Mouse (Mus musculus) left cerebral cortex, adult 6 months (tissue): Measurements from ENCODE around the gene Hpf1. TPM values are rescaled to one million over a fixed set of nuclear protein-coding genes. Genes with fewer than 3 reads are reported as not detected.

Experiments used
- long read RNA-seq, 2 experiments: library from polyadenylated mRNA; unstranded; transcript quantifications; one replicate each; pipeline ENCODE4 v2.0.0; 2019 to 2020
- polyA plus RNA-seq: library from polyadenylated mRNA; unstranded; fragments of <200 nt; fragmentation: Nextera tagmentation; gene quantifications from 2 replicates; pipeline ENCODE4 v1.2.3, GENCODE M21; 2021

Hpf1 gene
- 123 and 142 TPM in 2 replicates for polyA plus RNA-seq
- long read RNA-seq, experiment 1, transcript Hpf1-201 (8 exons, 1,191 nt) = major isoform, 131 of 181 reads
- long read RNA-seq, experiment 1, partial matches to known transcripts = 32 of 181 reads
- long read RNA-seq, experiment 1, other reads (novel, unspliced or antisense) = 14 of 181 reads
- long read RNA-seq, experiment 2, transcript Hpf1-205 (7 exons, 1,000 nt) = minor isoform, 12 of 149 reads
- long read RNA-seq, experiment 2, transcript Hpf1-201 (8 exons, 1,191 nt) = major isoform, 72 of 149 reads
- long read RNA-seq, experiment 2, partial matches to known transcripts = 37 of 149 reads
- long read RNA-seq, experiment 2, other reads (novel, unspliced or antisense) = 19 of 149 reads

GRCm38 (mm10) chr8:60889843-60890519 lies at the start of gene Hpf1:
Hpf1 (plus strand) TSS chr8:60890418.

Other genes starting within 250 kb of the Hpf1 start
- gene Clcn3, start 92.9 kb downstream of the Hpf1 start, polyA plus RNA-seq = 33.1 and 53.6 TPM in 2 replicates
- gene Nek1, start 102.8 kb downstream of the Hpf1 start, polyA plus RNA-seq = 7.2 and 7.9 TPM in 2 replicates